Mouse (Mus musculus) ES-E14 (cell line): ENCODE results near the gene Swt1.

Source experiments
- CHD2 ChIP-seq: IDR thresholded peaks from 2 replicates; pipeline ENCODE4 v1.6.1; 2014; ENCODE audit warnings: mild to moderate bottlenecking, low read depth, low read length, inconsistent platforms
- MAFK ChIP-seq: IDR thresholded peaks from 2 replicates; pipeline ENCODE4 v1.6.1; 2014; ENCODE audit warnings: mild to moderate bottlenecking, low read depth, low read length, inconsistent platforms; ENCODE audit not compliant: insufficient read depth
- ZC3H11A ChIP-seq: IDR thresholded peaks from 2 replicates; pipeline ENCODE4 v1.6.1; 2012; ENCODE audit warnings: low read depth, mild to moderate bottlenecking, inconsistent platforms, low read length, borderline replicate concordance
- ZNF384 ChIP-seq: IDR thresholded peaks from 2 replicates; pipeline ENCODE4 v1.6.1; 2012; ENCODE audit warnings: low read depth, low read length, inconsistent platforms

GRCm38 (mm10) chr1:151329601-151330000 lies 98.7 kb downstream of the Swt1 start:
- TF ChIP-seq CHD2 (no peak), ZC3H11A (no peak), ZNF384 (no peak), MAFK (no peak)
